Mouse (Mus musculus): Measurements from ENCODE around the gene Spo11. TPM values are rescaled to one million over a fixed set of nuclear protein-coding genes. Genes with fewer than 3 reads are reported as not detected.
A peak's percentile ranks its signal among the peaks of the same experiment; 100 is the strongest.

The Spo11 gene
- total RNA-seq (2015): 0.64 and 1.0 TPM in 2 replicates
- 0.04 TPM in 1 of 2 replicates, not detected in the other for total RNA-seq (2017)

GRCm38 (mm10) chr2:172977409-172978130 is at the start of gene Spo11:
Gene Spo11, plus strand, starts transcription at chr2:172977700.
- peak; percentile 70 for ATAC-seq (ENCODE audit: poor library complexity, severe bottlenecking)

DNA sequence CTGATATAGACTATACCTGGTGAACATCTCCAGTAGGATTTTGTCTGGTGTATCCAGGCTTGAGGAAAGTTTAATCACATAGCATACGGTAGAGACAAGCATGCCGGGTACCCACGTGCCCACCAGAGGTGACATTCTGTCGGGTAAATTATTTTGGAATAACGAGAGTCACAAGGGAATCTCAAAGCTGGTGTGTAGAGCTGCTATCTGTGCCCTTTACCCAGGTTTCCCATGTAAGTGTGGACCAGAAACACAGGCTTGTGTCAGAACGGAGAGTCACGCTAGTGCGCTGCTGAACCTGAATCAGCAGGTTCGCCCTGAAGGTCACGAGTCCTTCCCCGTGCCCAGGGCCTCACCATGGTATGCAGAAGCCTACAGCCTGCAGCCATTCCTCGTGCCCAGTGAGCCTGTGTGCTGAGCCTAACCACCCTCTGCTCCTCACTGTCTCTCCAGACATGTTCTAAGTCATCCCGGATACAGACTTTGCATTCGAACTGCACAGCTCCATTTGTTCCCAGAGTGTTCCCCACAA is 47.5 kb upstream of the Spo11 start:
- ATAC-seq (ENCODE audit: poor library complexity, severe bottlenecking): no peak

DNA sequence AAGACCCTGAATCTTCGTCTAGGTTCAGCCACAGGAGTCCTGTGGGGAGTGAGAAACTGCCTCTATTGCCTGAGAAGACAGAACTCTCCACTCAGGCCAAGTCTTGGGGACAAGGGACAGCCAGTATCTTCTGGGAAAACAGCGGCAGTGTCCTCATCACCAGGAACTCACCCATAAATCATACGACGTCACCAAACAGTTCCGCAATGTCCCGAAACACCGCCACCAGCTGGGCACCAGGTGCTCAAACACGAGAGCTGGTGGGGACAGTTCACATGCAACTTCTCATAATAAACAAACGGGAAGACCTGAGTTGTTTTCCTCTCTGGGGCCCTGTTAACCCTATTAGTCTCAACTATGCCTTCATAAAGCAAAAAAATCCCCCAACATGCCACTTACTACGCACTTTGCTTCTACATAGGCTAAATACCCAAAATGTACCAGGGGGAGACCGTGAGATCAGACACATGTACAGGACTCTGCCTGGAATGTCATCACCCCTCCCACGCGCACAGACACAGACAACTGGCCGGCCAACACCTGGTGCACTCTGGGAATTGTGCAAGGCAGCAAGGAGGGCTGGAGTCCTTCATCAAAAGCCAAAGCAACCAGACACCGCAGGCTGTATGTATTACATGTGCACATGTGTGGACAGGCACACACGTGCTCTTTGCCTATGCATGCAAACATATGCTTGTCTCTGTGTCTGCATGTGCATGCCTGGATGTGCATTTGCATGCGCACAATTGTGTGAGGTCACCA is 46.2 kb upstream of the Spo11 start:
- no peak for ATAC-seq (ENCODE audit: poor library complexity, severe bottlenecking)

DNA sequence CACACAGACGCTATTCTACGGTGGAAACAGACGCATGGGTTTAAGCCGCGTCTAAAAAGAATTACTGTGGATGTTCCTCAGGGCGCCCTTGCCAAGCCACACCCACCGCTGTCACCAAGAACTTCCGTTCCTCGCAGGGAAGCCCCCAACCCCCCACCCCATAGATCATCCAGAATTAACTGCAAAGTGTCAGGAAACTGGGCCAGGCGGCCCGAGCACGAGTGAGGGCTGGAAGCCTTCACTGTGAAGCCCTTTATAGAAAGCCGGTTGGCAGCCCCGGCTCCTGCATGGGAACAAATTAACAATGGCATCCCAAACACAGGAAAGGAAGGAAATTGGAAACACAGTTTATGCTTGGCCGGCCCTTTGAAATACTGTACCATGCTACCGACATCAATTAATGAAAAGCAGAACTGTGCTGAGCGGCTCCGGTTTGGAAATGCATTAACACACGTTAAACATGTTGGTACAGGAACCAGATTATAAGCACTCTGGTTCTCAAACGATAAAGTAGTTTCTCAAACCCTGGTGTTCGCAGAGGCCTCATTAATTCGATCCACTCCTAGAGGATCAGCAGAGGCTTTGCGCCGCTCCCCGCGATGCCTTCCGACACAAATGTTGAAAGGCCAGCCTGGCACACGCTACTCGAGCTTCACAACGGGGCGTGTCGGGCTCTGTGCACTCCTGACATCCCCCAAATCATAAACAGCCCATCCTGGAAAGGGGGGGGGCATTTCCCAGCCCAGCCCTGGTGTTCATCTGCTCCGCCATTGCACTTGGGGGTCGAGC is 43.7 kb upstream of the Spo11 start:
- ATAC-seq (ENCODE audit: poor library complexity, severe bottlenecking): peak; percentile 63

DNA sequence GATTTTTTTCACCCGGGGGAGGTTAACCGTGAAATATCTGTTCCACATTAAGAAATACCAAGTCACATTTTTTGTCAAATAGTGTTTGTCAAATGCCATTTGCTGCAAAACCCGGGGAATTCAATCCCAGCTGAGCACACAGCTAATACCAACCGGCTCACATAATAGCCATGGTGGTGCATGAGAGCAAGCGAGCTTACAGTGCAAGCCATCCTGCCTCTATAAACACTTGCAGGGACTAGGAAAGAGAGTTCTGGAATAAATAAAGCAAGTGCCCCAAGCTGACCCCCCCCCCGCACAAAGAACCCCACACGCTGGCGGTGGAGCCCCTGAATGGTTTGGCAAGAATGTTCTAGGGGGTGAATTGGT is 43.1 kb upstream of the Spo11 start:
- ATAC-seq (ENCODE audit: poor library complexity, severe bottlenecking): no peak

DNA sequence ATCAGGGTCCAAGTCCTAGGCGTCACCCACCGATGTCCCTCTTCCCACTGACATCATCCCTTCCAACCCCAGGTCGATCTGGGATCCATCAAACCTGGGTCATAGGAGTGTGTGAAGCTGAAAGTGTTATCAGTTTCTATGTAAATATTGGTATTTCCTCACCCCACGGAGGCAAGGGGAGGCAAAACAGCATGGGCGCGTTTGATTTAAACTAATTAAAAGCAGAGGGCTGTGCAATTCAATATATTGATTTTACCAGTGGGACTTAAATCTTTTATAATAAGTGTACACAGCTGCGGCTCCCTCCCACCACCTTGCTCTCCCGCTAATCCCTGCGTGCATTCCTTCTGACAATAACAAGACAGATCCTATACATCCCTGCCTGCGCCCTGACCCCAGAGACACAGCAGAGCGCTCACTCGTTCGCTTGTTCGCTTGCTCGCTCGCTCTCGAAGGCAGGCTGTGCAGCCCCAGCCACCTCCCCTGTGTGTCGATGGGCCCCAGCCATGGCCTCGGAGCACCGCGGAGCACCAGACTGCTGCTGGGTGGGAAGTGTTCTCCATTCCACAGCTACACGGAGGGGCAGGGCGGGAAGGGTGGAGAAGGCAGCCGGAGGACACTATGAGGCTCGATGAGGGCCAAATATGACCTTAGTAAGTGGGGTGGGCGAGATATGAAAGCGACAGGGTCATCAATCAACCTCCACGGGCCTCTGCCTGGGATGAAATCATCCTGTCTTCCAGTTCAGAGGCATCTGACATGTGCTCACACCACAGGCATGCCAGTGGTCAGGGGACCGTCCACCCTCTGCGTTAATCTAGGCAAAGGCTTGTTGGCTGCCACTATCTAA is 42.4 kb upstream of the Spo11 start:
- ATAC-seq (ENCODE audit: poor library complexity, severe bottlenecking): no peak

GRCm38 (mm10) chr2:172935776-172936562 is 41.5 kb upstream of the Spo11 start:
- ATAC-seq (ENCODE audit: poor library complexity, severe bottlenecking): no peak

GRCm38 (mm10) chr2:172936844-172937243 is 40.7 kb upstream of the Spo11 start:
- no peak for ATAC-seq (ENCODE audit: poor library complexity, severe bottlenecking)

DNA sequence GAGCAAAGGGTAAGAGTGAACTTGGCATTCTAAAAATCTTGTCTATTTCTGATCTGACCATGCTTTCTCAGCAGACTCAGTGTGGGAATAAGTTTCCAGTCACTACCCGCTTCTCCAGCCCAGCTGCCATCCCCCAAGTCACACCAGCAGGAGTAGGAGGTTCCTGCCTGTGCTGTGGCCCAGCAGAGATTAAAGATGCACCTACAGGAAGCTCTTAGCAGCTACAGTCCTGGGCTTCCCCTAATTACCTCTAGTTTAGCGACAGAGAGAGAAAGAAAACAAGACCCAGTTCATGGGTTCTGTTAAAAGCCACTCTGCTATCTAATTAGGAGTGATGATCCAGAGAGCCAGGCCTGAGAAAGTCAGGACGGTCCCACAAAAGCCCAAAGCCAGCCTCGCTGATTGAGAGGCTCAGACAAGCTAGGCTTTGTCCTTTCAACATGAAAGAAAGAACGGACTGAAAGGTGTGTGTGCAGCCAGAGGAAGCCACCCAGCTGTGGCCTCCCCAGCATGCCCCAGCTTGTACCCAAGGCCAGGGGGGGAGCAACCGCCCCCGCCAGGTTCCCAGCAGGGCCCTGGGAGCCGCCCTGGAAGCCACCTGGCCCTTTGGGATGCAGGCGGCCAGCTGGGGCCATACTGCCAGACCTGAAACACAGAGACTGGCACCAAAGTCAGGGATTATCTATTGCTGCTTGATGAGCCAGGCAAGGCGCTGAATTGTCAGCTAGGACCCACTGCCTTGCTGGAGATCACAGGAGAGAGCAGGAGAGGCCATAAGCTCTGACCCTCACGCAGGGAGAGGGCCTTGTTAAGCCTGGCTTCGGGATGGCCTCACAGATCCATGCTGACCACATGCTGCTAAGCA is 39.9 kb upstream of the Spo11 start:
- ATAC-seq (ENCODE audit: poor library complexity, severe bottlenecking): no peak

DNA sequence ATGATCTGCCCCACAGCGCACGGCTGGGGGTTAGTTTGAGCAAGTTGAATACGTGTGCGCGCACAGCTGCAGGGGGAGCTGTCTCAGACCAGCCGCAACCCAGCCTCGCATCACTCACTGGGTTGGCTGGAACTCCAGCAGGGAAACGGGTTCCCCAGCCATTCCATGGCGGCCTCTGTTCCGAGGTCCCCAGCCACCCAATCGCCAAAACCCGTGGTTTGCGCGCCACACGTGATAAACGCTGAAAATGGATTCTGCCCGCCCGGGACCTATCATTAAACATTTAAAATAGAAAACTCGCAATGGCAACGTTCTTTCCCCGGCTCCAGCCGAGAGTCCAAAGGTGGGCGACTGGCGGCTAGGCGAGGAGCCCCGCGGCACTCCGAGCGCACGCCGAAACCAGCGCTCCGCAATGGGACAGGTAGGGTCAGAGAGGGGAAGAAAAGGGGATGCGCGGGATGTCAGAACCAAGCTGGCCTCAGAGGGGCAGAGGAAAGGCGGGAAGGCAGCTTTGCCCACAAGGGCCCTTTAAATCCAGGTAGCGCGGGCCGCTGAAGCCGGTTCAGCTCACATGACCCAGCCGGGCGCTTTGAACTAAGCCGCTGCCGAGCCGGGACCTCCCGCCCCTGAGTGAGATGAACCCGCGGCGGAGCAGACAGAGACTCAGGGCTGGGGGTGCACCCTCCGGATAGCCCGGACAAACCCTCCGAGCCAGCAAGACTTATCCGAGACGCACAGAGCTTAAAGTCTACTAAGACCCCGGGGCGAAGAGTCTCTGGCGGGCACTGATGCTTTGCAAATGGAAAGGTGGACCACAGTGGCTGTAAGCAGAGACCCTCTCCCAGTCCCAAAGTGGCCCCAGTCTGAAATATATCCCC is 38.5 kb upstream of the Spo11 start:
- no peak for ATAC-seq (ENCODE audit: poor library complexity, severe bottlenecking)

DNA sequence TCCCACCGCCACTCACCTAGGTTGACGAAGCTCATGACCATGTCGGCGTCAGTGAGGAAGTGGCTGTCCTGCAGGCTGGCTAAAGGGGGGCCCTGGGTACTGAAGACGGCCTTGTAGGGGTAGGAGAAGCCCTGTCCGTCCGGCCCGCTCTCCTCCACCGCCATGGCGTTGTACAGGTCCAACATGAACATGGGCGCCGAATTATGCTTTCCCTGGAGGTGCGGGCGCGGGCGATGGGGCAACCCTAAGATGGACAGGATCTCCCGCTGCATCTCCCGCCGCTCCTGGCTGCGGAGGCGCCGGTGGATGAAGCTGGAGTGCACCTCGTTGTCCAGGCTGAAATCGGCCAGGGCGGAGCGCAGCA is 37.9 kb upstream of the Spo11 start:
- ATAC-seq (ENCODE audit: poor library complexity, severe bottlenecking): 0 out of 2 replicates have a peak, but pooled peaks have one; percentile 30

- peak; percentile 30; the same call in 1 of the 2 replicates for ATAC-seq (ENCODE audit: poor library complexity, severe bottlenecking)
Measured at GRCm38 (mm10) chr2:172940003-172940798, 37.3 kb upstream of the Spo11 start, which contains the start of gene Bmp7. Gene Bmp7, minus strand, starts transcription at chr2:172940321.

DNA sequence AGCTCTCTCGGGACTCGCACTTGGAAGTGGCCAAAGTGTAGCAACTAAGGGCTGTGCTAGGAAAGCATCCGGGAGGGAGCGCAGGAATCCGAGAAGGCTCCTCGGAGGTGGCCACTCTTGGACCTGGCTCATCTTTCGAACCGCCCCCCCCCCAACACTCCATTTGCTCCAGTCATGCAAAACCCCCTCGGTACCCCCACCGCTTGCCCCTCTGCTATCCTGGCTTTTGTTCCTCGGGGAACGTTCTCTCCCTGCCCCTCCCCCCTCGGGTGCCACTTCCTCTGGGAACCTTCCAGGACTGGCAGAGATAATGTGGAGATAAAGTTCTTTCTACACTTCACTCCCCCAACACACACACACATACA is 36.7 kb upstream of the Spo11 start:
- no peak for ATAC-seq (ENCODE audit: poor library complexity, severe bottlenecking)

DNA sequence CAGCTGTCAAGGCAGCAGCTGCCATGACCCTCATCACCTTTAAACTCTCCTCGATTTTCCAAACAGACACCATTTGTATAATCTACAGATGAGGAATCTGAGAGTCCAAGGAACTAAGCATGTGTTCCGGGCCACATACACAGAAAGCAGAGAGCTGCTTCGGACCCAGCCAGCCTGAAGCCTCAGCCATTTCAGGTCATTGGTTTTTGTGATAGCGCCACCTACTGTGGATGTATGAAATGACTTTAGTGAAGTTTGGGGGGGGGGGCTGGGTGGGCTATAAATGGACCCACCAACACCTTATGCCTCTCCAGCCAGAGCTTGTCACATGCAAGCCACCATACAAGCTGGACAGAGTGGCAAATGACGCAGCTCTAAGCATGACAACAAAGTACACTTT is 28.4 kb upstream of the Spo11 start:
- no peak for ATAC-seq (ENCODE audit: poor library complexity, severe bottlenecking)

GRCm38 (mm10) chr2:172950119-172950676 is 27.3 kb upstream of the Spo11 start:
- no peak for ATAC-seq (ENCODE audit: poor library complexity, severe bottlenecking)

- ATAC-seq (ENCODE audit: poor library complexity, severe bottlenecking): no peak
Measured at GRCm38 (mm10) chr2:172950722-172951121, 26.8 kb upstream of the Spo11 start.
